Mouse (Mus musculus) E14TG2a.4 (cell line): ENCODE results near the gene Mat1a.

Source experiments
- H3K27me3 ChIP-seq: 2 replicates; pipeline ENCODE4 v1.6.1; 2014; ENCODE audit warnings: low read length, control low read depth; ENCODE audit not compliant: insufficient read depth
- H3K36me3 ChIP-seq: 2 replicates; pipeline ENCODE4 v1.6.1; 2014; ENCODE audit warnings: low read length, control low read depth; ENCODE audit not compliant: insufficient read depth
- H3K4me1 ChIP-seq: replicated peaks from 2 replicates; pipeline ENCODE4 v1.6.1; 2014; ENCODE audit warnings: low read depth, low read length, control low read depth
- H3K4me3 ChIP-seq: replicated peaks from 2 replicates; pipeline ENCODE4 v1.5.1; 2014; ENCODE audit warnings: mild to moderate bottlenecking, low read length
- H3K9me3 ChIP-seq: 2 replicates; pipeline ENCODE4 v1.6.1; 2014; ENCODE audit warnings: low read length, control low read depth
- CTCF ChIP-seq: conservative IDR thresholded peaks from 2 replicates; pipeline ENCODE4 v1.5.1; 2014; ENCODE audit warnings: low read length
- NANOG ChIP-seq: IDR thresholded peaks from 2 replicates; pipeline ENCODE4 v1.6.1; 2014; ENCODE audit warnings: borderline replicate concordance, low read length, mixed read lengths
- POU5F1 ChIP-seq: IDR thresholded peaks from 2 replicates; pipeline ENCODE4 v1.6.1; 2014; ENCODE audit warnings: low read length, borderline replicate concordance

Gene Mat1a

GRCm38 (mm10) chr14:41104853-41105444 lies at the start of gene Mat1a:
Gene Mat1a (plus strand): TSS chr14:41105035.
- H3K36me3 ChIP-seq: no peaks in the 10 kb centered on the region
- no peaks in the 10 kb centered on the region for H3K9me3 ChIP-seq
- no peaks in the 10 kb centered on the region for H3K27me3 ChIP-seq
- no peak within 1 kb of the TSS for H3K4me3 ChIP-seq
- H3K4me1 ChIP-seq: no peaks in the 10 kb centered on the region
- TF ChIP-seq NANOG: no peak
- TF ChIP-seq CTCF: no peak

- Histone ChIP-seq H3K4me1 (peaks cover 12% of the 10 kb centered on the region; the same call in 1 of the 2 replicates), H3K36me3 (no peaks in the 10 kb centered on the region), H3K9me3 (no peaks in the 10 kb centered on the region), H3K4me3 (no peak overlapping the region), H3K27me3 (0 out of 2 replicates have a peak, but pooled peaks cover 10% of the 10 kb centered on the region)
- TF ChIP-seq POU5F1 (no peak), NANOG (no peak)
Measured at GRCm38 (mm10) chr14:41065168-41065567, 39.7 kb upstream of the Mat1a start.

- H3K4me1 ChIP-seq: peaks cover 12% of the 10 kb centered on the region; the same call in 1 of the 2 replicates
- H3K4me3 ChIP-seq: no peak overlapping the region
- no peaks in the 10 kb centered on the region for H3K9me3 ChIP-seq
- peaks cover 20% of the 10 kb centered on the region for H3K27me3 ChIP-seq
- no peaks in the 10 kb centered on the region for H3K36me3 ChIP-seq
- peak; percentile 25; the same call in 1 of the 2 replicates for TF ChIP-seq POU5F1
- TF ChIP-seq NANOG: no peak
Measured at GRCm38 (mm10) chr14:41066416-41066815, 38.4 kb upstream of the Mat1a start.

- Histone ChIP-seq H3K36me3 (no peaks in the 10 kb centered on the region), H3K4me1 (peaks cover 19% of the 10 kb centered on the region; the same call in 1 of the 2 replicates), H3K4me3 (no peak within 1 kb of the TSS), H3K9me3 (no peaks in the 10 kb centered on the region), H3K27me3 (peaks cover 35% of the 10 kb centered on the region)
- TF ChIP-seq POU5F1 (no peak), CTCF (no peak), NANOG (no peak)
Measured at GRCm38 (mm10) chr14:41069108-41069507, 35.7 kb upstream of the Mat1a start, which contains the start of gene Dydc2. Gene Dydc2 (minus strand): TSS chr14:41069208.

- peaks cover 35% of the 10 kb centered on the region for H3K27me3 ChIP-seq
- no peak for TF ChIP-seq CTCF
- TF ChIP-seq POU5F1: no peak
- no peak for TF ChIP-seq NANOG
- H3K4me3 ChIP-seq: no peak overlapping the region
- H3K36me3 ChIP-seq: no peaks in the 10 kb centered on the region
- H3K9me3 ChIP-seq: no peaks in the 10 kb centered on the region
- peaks cover 19% of the 10 kb centered on the region; the same call in 1 of the 2 replicates for H3K4me1 ChIP-seq
Measured at GRCm38 (mm10) chr14:41070343-41070742, 34.5 kb upstream of the Mat1a start.

- Histone ChIP-seq H3K4me3 (peak within 1 kb of the TSS; percentile 61), H3K27me3 (peaks cover 35% of the 10 kb centered on the region), H3K4me1 (peaks cover 7% of the 10 kb centered on the region; the same call in 1 of the 2 replicates), H3K36me3 (no peaks in the 10 kb centered on the region), H3K9me3 (no peaks in the 10 kb centered on the region)
- no peak for TF ChIP-seq NANOG
Measured at GRCm38 (mm10) chr14:41072229-41072943, 32.4 kb upstream of the Mat1a start, which contains the start of gene Dydc1. Gene Dydc1 (plus strand): TSS chr14:41072911.

- no peaks in the 10 kb centered on the region for H3K9me3 ChIP-seq
- TF ChIP-seq CTCF (no peak), POU5F1 (no peak), NANOG (no peak)
- H3K4me3 ChIP-seq: peak overlapping the region; percentile 61
- no peaks in the 10 kb centered on the region for H3K36me3 ChIP-seq
- peaks cover 7% of the 10 kb centered on the region; the same call in 1 of the 2 replicates for H3K4me1 ChIP-seq
- peaks cover 30% of the 10 kb centered on the region for H3K27me3 ChIP-seq
Measured at GRCm38 (mm10) chr14:41072944-41073275, 31.9 kb upstream of the Mat1a start.

GRCm38 (mm10) chr14:41082408-41082807 lies 22.4 kb upstream of the Mat1a start:
- TF ChIP-seq NANOG (no peak), CTCF (no peak), POU5F1 (no peak)
- no peaks in the 10 kb centered on the region for H3K4me1 ChIP-seq
- H3K27me3 ChIP-seq: no peaks in the 10 kb centered on the region
- no peaks in the 10 kb centered on the region for H3K36me3 ChIP-seq
- no peak overlapping the region for H3K4me3 ChIP-seq
- H3K9me3 ChIP-seq: no peaks in the 10 kb centered on the region

- Histone ChIP-seq H3K4me1 (peaks cover 10% of the 10 kb centered on the region), H3K9me3 (no peaks in the 10 kb centered on the region), H3K4me3 (no peak overlapping the region), H3K27me3 (no peaks in the 10 kb centered on the region), H3K36me3 (no peaks in the 10 kb centered on the region)
- TF ChIP-seq CTCF (peak; percentile 89), NANOG (no peak), POU5F1 (no peak)
Measured at GRCm38 (mm10) chr14:41087509-41087908, 17.3 kb upstream of the Mat1a start.
